Mouse (Mus musculus) thymus, adult 2 months (tissue): ENCODE measurements around the gene Gm49380.

ENCODE experiments used
- CTCF ChIP-seq: fragments of 200-500 bp; IDR thresholded peaks from 2 replicates; pipeline ENCODE4 v1.5.1; 2012; ENCODE audit warnings: mild to moderate bottlenecking, control low read depth, low read length, moderate library complexity, borderline replicate concordance; ENCODE audit not compliant: control insufficient read depth, poor library complexity, insufficient read depth; ENCODE audit errors: extremely low read depth
- POLR2A ChIP-seq: fragments of 200-500 bp; IDR thresholded peaks from 2 replicates; pipeline ENCODE4 v1.6.1; 2012; ENCODE audit warnings: mild to moderate bottlenecking, low read length, control low read depth, moderate library complexity; ENCODE audit not compliant: control insufficient read depth, poor library complexity, insufficient read depth; ENCODE audit errors: extremely low read depth

- TF ChIP-seq CTCF = no peak
- TF ChIP-seq POLR2A = no peak
Observed at GRCm38 (mm10) chr9:44159886-44160285, 46.6 kb upstream of the Gm49380 start.
